Mouse (Mus musculus) spleen, adult 18-20 months (tissue): ENCODE results near the gene Kcna2.

Experiments
- DNase-seq, 2 experiments: peaks; one replicate each; pipeline ENCODE4 v3.0.0; 2022; ENCODE audit warnings: mixed read lengths in 2 of 2

The Kcna2 gene

DNA sequence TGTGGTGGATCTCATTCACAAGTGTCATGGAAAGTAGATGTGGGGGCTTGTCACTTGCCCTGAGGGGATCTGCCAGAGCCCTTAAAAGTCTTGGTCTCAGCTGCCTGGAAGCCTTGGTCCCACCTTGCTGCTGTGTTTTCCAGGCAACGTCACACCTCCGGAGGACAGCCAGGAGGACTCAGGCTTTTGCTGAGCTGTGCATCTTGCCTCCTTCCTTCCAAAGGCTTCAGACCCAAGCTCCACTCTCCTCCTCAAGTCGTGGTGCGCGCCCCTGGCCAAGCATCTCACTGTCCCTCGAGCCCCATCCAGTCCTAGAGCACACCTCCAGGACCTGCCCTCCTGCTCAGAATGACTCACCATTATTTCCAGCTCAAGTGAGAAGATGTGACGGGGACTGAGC is 2.1 kb downstream of the Kcna2 start:
- DNase-seq: no peak

DNA sequence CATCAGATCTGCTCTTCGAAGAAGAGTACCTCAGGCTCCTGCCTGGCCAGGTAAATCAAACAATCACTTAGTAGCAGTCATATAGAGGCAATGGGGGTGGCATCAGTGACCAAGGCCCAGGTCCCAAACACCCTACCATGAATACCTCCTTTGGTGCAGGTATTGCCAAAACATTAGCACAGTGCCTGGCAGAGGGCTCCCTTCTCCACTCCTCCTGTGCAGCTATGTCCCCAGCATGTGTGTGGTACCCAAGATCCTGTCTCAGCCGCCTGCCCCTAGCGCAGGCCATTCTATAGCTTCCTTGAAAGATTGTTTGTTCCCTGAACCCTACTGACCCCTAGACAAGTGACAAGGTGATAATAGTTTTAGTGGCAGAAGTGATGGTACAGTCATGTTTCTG is 2.5 kb downstream of the Kcna2 start:
- DNase-seq: no peak

DNA sequence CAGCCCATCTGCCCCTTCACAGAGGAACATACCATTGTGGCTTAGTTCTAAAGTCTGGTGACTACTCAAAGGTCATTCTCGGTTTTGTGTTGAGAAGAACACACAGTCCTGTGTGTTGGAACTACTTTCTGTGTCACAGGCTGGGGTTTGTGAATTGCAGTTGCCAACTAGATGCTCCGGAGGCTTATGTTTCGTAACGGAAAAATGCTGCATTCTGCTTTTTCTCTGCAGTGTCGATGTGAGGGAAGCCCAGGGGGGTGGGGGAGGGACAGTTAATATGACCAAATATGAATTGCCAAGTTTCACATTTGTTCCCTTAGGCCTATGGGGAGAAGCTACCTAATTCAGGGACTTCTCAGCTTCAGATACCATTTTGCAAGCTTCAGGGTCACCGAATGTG is 5.0 kb downstream of the Kcna2 start:
- DNase-seq: no peak

DNA sequence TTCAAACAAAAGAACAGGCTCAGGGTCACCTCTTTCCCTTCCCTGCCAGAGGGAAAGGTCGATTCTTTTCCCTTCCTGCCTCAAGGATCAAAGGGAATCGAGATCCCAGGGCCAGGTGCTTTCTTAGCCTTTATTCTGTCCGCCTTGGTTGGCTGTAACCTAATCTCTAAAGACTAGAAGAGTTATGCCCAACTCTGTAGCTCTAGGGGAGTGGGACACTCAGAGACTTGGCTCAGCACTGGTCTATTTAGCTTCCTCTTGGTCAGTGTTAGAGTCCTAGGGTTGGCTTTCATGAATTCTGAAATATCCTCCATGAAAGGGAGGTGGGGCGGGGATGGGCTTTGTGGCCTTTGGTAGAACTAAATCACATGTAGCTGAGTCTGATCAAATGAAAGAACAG is 11.6 kb downstream of the Kcna2 start:
- no peak for DNase-seq

DNA sequence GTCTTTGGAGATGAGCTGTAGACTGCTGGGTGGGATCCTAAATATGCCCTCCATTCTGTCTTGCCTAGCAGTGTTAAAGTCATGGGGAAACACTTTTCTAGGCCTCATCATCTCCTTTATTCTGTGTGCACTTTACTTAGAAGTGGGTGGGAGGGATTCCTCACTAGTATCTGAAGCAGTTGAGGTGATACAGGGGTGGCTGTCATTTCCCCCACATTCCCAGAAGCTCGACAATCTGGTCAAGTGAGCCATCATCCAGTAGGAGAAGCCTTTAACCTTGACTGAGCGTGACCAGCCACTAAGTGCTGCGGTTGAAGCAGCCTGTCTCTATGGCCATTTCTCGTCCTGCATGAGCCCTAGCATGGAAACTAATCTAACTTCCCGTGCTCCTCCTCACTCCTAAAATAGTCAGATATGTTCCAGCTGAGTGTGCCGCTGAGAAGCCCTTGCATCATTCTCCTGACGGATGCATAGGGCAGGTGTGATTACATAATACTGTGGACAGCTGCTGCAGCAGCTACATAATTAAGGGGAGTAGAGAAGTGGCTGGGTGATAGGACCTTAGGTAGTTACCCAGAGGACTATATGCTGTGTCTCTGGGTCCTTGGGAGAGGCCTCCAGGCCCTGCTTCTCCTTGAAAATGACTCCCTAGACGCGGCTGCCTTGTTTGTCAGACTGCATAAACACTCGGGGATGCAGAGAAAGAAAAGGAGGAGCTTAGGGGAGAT is 12.2 kb downstream of the Kcna2 start:
- no peak for DNase-seq

DNA sequence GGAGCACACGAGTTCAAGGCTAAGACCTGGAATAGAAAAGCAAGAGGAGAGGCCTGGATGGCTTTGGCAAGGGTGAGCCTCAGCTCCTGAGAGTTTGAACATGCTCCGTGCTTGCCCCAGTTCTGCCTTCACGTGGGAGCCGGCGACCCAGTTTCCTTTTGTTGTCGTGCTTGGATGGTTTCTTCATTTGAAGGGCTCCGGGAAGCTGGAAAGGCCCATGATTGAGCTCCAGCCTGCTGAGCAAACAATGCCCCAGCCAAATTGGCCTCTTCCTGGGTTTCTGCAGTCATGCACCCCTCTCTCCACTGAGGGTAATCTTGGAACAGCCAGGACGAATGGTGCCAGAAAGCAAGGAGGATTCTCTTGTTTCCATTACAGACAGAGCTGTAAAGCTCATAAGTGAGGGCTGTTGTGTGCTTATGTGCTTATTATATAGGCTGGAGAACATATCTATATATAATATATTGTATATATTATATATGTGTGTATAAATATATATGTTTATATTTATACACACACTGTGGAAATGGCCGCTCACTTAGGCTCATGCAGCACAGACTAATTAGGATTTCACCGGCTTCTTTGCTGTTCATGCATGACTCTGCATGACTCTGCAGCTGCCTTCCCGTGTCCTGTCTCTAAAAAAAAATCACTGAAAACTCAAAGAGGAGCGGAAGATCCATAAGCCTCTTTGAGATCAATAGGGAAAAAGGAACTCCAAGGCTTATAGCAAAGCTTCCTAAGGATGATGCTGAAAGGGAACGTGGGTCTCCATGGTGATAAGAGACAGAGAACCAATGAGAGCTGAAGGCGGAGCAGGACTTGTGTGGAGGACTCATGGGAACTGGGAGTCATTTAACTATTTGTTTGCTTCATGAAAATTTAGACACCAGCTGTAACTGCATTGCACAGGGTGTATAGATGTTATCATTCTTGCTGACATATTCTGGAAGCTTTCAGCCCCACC is 13.1 kb downstream of the Kcna2 start:
- DNase-seq: no peak

DNA sequence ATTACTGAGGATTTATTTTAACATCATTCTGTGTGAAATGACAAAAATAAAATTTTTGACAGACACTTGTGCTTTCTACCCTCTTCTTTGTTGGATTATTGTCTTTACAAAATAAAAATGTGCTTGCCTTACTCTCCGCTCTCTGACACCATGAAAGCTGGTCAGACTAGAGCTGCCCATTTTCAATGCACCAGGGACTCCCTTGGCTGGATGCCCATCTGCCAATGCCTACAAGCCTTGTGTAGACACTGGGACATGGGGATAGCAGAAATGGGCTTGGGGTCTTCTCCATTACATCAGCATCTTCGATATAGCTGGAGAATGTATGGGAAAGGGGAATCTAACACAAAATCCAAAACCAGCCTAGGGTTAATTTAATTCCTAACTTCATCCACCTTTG is 14.0 kb downstream of the Kcna2 start:
- DNase-seq: no peak

DNA sequence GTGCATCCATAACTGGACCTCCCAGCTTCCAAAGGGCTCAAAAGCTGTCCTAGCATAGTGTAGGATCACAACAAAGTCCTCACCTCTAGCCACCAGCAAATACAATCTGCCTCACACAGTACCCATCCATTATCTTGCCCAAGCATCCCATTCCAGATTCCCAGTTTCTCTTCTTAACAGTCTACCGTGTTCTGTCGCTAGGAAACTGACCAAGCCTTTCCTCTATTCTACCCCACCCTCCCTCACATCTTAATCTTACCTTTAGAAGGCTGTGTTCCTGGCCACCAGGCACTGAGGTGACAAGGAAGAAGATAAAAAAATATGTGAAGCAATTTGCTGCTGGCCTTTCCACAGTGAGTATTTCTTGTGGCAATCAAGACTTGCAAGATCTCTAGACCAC is 14.8 kb downstream of the Kcna2 start:
- no peak for DNase-seq

DNA sequence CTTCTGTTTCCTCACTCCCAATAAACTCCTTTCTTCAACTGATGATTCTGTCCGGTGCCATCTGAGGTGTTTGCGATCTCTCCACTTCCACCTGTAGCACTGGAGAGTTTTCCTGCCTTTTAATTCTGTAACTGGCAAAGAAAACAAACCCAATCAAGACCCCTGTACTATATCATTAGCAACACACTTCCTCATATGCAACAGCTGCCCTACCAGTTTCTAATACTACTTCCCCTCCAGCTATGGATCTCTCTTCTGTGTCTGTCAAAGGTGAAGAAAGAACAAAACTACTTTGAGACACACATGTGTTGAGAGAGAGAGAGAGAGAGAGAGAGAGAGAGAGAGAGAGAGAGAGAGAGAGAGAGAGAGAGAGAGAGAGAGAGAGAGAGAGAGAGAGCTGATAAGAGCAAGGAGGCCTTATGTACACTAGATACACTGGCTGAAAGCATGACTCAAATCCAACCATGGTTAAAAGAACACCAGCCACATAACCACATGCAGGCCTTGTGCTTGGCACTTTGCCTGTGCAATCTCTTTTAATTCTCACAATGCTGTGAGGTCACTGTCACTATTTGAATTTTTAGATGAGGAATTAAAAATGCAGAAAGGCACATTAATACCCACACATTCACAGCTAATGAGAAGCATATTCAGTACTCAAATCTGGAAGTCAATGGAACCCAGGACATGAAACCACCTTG is 19.1 kb downstream of the Kcna2 start:
- DNase-seq: no peak

DNA sequence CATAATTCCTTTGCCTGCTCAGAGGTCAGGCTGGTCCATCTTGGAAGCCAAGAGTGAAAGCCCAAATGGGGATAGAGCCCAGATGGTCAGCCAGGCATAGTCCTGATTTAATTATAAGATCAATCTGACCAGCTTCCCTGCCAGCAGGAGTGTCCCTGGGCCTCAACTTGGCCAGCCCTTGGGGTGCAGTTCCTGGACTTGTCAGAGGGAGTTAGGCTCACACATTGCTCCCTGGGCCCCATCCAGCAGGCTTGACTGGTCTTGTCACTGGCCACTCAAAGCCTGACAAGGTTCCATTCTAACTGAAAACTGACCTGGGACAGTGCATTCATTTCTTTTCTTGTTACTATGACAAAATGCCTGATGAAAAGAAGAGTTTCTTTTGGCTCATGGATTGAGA is 21.4 kb downstream of the Kcna2 start:
- DNase-seq: no peak

DNA sequence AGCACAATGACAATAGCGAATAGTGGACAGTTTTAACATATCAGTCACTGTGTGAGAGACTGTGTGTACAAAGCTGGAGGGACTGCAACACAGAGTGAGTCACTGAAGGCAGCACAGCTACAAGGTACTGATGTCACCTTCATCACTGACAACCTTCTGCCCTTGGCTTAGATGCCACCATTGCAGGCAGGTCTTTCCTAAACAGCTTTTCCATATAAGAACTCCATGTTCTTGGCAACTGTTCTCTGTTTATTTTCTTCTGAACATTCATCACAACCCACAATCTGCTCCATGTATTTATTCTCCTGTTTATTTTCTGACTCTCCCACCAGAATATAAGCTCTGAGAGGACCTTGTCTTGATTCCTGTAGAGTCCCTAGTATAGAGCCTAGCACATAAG is 26.7 kb downstream of the Kcna2 start:
- DNase-seq: no peak

DNA sequence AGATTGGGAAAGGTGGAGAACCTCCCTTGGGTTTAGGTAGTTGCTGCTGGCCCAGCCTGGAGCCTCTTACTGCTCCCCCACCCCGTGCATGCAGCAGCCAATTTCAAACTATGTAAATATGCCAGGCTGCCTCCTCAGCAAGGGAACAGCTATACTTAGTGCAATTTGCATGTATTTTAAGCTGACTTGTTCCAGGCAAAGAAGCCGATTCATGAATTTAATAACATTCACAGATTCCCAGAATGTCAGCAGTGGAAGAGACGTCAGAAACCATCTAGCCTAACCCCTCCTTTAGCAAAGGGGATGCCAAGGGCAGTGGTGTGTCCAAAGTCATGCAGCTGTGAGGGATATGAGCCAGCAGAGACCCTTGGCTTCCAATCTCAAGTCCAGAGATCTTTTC is 27.5 kb downstream of the Kcna2 start:
- DNase-seq: no peak

DNA sequence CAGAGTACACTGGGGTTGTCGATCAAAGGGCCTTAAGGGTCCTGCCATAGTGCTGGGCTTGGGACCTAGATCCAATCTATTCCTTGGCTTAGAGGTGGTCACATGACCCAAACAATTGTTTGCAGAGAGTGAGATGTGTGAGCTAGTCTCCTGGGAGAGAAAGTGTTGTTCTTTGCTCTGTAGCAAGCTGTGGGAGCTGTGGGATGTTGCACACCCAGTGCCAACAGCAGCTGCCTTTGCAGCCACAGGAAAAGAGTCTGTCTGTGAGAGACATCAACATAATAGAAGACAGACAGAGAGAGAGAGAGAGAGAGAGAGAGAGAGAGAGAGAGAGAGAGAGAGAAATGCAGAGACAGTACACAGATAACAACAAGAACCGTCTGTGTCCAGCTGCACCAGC is 28.3 kb downstream of the Kcna2 start:
- DNase-seq: no peak

DNA sequence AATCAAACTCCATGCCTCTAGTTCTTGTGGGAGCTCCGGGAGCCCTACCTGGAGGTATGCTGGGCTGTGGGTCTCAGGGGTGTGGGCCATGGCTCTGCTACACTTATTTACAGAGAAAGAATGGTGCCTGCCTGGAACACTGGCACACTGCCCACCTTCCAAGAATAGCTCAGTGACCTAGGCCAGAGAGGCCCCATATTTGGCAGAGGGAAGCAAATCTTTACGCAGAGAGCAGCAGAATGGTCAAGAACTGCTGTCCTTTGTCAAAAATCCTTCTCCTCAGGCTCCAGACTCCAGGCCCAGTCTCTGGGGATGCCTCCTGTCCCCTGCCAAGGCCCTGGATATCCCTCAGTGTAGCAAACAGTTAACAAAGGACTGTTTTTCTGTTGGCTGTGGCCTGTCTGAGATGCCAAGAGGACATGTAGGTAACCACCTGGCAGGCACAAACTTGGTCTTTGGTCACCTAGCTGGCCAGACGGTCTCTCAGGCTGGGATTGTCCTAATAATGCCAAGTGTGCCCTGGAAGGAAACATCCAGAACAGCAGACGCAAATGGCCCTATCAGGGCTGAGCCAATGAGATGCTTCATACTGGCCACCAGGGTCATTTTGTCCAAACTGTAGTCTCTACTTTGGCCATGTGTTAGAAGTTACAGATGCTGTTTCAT is 29.8 kb downstream of the Kcna2 start:
- DNase-seq: no peak

DNA sequence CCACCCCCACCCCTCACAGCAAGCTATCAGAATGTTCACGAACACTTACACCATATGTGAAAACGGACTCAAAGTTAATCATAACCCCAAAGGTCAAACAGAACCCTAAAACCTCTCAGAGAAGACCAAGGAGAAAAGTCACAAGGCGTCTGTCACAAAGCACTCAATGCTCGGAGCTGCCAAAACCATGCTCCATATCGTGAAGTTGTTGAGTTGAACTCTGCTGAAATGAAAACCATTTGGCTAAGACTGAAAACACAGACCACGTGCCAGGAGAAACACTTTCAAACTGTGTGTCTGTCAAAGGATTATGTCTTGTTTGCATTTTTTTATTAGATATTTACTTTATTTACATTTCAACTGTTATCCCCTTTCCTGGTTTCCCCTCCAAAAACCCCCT is 30.9 kb downstream of the Kcna2 start:
- no peak for DNase-seq

DNA sequence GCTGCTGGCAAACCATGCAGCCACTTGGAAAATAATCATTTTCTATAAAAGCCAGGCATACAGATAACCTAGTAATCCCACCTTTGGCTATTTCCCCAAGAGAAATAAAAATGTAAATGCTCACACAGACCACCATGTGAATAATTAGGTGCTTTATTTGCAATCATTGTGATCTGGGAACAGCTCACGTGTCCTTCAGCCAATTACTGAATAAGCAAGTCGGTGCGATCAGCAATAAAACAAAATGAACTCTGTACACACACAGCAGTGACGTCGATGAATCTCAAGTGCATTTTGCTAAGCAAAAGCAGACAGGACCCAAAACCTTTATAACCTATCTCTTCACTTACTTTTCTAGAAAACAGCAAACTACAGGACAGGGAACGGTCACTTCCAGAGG is 31.7 kb downstream of the Kcna2 start:
- DNase-seq: no peak

DNA sequence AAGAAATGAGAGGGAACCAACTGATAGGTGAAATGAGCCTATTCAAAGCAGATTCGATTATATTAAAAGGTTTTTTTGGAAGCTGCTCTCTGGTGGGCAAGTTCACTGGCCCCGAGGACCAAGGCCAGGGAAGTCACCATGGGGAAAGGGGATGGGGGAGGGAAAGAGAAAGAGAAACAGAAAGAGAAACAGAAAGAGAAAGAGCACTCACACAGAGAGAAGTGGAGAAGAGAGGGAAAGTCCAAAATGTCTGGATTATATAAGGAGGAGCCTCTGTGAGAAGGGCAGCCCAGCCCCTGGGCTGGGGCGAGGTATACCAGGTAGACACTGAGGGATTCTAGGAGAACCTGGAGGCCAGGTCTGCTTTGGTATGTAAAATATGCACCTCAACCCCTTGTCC is 33.5 kb downstream of the Kcna2 start:
- no peak for DNase-seq

DNA sequence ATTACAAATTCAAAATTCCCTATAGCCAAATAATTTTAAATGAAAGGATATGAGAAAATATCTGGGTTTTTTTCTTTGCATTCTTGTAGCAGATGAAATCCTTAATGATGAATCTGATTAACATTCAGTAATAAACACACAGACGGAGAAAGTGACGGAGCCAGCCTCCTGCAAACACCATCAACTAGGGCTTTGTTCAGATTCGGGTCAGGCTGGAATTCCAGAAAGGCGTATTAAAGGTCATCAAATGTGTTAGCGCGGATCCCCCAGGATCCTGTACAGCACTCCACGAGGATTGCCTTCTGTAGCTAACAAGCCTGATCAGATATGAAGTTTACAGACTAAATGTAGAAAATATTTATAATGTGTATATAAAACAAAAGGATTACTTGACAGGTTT is 46.2 kb downstream of the Kcna2 start:
- DNase-seq: no peak

DNA sequence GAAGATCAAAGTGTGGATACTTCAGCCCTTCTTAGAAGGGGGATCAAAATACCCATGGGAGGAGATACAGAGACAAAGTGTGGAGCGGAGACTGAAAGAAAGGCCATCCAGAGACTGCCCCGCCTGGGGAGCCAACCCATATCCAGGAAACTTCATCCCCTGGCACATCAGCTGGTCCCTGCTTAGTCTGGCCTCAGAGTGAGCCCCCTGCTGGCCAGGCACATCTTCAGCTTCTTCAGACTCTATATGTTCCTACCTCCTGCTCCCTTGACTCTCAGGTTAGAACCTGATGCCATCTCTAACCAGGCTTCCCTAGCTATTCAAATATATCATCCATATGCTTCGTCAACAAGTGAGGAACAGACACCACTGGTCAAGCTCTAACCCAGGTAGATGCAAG is 48.1 kb downstream of the Kcna2 start:
- peak; percentile 15 to 58 for DNase-seq

DNA sequence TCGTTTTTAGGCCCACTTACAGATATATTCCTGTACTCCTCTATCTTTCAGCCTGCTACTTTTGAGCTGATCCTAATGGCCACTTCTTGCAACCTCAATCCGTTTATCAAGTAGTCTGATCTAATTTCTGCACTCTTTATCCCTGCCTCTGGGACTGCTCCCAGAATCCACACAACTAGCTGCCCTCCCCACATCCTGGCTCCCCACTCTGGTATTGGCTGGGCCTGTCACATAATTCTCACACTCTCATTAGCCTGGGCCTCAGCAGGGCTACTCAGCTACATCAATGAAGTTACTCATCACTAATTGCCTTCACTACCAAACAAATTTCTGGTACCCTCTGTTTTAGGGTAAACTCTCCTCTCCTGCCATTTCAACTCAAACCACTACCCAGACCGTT is 49.5 kb downstream of the Kcna2 start:
- DNase-seq: no peak

DNA sequence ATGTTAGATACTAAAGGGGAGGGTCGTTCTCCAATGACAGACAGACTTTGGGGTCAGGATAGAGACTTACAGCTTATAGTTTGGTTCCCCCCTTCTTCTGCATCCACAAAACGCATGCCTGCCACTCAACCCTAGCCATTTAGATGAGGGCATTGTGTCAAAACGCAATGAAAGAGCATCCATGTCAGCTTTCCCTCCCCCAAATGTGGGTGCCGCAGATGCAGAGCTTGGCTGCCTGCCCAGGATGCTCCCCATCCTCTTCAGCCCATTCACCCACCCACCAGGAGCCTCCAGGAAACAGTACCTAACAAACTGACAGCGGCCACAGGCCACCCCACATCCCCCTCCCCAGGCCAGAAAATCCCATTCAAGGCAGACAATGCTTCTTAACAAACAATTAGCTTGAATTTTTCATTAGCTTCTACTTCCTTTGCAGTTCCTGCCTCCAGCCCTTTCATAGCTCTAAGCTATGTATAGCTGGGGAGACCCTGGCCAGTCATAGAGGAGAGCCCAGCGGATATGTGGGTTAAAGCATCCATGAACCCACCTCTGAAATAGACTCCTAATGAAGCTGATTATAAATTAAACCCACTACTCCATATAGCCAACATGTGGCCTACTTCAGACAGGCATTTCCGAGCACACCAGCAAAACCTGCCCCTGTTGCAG is 50.1 kb downstream of the Kcna2 start:
- DNase-seq: no peak
